Mouse (Mus musculus): ENCODE results near the gene Peg3. TPM values are rescaled to one million over a fixed set of nuclear protein-coding genes. Genes with fewer than 3 reads are reported as not detected.

The Peg3 gene
- polyA plus RNA-seq (2012), result 8.3 and 10.9 TPM in 2 replicates

DNA sequence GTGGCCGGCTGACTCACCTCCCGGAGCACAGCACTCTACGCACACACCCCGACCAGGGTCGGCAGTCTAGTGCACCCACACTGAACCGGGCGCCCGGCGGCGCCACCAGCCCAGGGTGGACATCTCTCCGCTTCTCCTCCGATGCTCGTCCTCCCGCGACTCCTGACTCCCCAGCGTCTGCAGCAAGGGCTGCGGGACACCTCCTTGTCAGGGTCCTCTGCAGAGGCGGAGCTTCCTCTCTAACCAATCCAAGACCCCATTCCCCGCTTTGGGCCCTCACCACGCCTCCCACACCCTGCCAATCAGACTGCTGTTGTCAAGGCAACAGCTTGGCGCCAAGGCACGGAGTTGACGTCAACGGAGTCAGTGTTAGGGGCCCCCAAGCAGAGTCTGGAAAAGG lies at the start of gene Peg3, which contains the start of gene Usp29:
Gene Peg3 (minus strand): TSS at position 191 of the 400 bp plus-strand sequence.
Gene Usp29 (plus strand): TSS at position 338 of the 400 bp plus-strand sequence.
- no peak for TF ChIP-seq GATA1 (IDR thresholded peaks at IDR 0.05; ENCODE audit: low read length)

DNA sequence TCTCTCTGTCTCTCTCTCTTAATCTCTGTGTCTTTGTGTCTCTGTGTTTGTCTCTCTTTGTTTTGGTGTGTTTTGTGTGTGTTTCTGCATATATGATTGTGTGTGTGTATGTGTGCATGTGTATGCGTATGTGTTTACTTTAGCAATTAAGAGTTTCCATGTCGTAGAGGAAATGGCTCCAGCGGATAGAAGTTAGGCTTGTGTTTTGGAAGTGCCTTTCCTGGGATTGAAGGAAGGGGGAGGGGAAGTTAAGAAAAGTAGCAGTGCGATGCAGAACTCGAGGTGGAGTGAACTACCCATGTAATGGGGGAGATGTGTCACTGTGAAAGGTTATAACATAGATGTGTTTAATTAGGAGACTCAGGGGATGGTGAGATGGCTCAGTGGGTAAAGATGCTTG lies 48.9 kb upstream of the Peg3 start:
- TF ChIP-seq GATA1 (IDR thresholded peaks at IDR 0.05; ENCODE audit: low read length), result no peak

DNA sequence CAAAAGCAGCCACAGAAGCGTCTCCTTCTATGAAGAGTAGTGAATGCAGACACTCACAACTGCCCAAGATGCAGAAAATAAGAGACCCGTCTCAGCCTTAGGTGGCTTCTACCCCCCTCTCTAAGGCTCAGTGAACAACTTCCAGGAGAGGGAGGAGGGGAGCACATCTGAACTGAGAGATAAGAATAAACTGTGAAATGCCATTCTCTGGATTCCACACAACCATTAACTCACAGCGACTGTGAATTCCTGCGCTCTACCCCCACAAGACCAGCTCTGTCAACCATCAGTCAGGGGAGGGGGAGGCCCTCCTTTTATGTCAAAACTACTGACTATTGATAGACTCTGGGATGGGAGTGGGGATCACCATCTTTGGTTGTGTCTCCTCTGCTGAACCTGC lies 47.5 kb upstream of the Peg3 start:
- TF ChIP-seq GATA1 (IDR thresholded peaks at IDR 0.05; ENCODE audit: low read length), result no peak

DNA sequence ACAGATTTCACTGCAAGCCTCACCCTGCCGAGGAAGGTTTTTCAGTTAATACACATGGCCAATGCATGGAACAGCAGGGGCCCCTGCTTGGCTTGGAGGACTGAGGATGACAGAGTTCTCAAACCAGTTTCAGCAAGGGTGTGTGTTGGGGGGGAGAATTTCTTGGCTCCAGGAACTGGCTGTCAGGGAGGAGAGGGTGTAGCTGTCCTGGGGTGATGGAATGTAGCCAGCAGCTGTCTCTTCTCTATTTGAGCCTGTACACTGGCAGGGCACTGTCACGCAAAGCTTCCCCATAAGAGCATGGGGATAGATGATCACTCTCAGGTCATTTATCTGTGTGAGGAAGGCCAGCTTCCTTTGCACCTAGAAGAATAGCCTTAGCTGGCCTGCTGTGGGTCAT lies 46.9 kb upstream of the Peg3 start:
- TF ChIP-seq GATA1 (IDR thresholded peaks at IDR 0.05; ENCODE audit: low read length), result no peak

DNA sequence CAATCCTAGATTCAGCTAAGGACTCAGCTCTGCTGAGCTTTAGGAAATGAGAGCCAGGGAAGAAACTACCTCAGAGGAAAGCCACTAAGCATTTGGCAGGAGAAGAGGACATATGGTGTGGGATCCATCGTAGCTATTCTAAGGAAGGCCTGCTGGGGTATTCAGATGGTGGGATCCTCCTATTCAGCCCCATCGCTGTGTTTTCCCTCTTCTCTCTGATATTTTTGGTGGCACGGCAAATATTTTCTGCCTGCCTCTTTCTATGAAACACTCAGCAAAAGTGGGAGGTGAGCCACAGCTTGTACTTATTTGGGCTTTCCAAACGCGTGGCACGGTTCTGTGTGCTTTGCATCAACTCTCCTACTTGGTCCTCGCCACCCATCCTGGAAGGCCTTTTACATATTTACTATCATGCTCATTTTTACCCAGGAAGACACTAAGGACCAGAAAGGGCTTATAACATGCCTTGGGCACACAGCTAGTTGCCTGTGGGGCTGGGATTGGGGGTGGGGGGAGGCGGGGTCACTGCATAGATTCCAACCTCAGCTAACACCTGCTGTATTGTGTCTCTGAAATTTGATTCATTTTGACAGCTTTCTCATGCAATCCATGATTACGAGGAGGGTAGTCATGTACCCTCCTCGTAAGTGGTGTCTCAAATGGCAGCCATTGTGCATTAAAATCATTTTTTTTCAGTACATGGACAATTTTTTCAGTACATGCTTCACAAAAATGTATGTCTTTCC lies 46.3 kb upstream of the Peg3 start:
- no peak for TF ChIP-seq GATA1 (IDR thresholded peaks at IDR 0.05; ENCODE audit: low read length)

DNA sequence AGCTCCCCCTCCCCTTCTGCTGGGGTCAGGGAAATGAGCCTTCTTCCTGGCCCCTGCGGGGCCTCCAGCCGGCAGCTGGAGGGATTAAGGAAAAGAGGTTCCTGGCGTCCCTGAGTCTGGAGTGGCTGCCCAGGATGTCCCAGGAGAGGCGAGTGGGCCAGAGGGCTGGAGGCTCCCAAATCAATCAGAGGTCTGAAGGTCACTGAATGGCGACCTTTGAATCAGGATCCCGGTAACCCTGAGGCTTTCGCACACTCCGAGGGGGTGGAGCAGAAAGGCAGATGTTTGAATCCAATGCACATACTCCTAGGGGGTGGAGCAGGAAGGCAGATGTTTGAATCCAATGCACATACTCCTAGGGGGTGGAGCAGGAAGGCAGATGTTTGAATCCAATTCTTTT lies 40.1 kb upstream of the Peg3 start:
- TF ChIP-seq GATA1 (IDR thresholded peaks at IDR 0.05; ENCODE audit: low read length), result no peak

DNA sequence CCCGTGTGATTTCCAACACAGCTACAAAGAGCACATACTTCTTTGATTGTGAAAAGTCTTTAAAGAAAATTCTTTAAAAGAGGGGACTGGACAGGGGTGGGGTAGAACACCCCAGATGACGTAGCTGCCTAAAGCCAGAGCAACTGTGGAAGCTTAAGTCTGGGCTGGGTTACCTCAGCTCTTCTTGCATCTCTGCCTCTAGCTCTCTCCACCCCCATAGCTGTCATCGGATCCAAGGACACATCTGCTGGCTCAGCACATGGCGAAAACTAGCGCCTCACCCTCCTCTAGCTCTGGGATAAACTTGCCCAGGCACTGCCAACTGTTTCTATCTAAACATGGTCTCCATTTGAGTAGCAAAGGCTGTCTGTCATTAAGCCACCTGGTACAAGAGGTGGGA lies 35.0 kb upstream of the Peg3 start:
- TF ChIP-seq GATA1 (IDR thresholded peaks at IDR 0.05; ENCODE audit: low read length), result no peak

DNA sequence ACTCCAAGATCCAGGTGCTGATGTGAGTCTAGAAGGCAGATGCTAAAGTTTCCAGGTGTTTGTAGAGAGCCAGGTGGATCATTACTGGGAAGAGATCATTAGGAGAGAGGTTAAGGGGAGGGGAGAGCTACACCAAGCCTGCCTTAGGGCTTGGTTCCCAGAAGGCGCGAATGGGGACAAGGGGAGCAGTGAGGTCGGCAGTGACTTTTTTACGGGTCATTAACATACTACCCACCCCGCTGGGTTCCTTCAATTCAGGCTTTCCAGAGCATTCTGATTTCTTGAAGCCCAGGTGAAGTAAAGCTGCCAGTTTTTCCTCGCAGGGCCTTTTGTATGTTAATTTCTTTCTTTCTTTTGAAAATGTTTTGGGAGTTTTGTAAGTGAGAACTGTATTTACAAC lies 29.9 kb upstream of the Peg3 start:
- TF ChIP-seq GATA1 (IDR thresholded peaks at IDR 0.05; ENCODE audit: low read length), result no peak

DNA sequence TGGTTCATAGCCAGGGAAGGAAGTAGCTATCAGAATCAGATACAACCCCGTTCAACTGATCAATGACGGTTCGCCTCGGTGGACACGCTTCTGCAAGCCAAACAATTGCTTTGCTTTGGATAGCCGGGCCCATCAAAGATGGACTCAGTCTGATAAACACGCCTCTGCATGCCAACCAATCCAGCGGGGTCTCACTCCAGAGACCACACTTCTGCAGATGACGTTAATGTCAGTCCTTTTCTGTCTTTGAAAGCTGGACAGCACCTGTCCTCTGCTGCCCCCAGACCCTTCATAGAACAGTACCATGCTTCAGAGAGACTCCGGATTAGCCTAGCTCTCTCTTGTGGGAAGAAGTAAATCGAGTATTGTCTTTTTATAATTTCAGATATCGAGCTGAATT lies 29.5 kb upstream of the Peg3 start:
- TF ChIP-seq GATA1 (IDR thresholded peaks at IDR 0.05; ENCODE audit: low read length), result no peak

DNA sequence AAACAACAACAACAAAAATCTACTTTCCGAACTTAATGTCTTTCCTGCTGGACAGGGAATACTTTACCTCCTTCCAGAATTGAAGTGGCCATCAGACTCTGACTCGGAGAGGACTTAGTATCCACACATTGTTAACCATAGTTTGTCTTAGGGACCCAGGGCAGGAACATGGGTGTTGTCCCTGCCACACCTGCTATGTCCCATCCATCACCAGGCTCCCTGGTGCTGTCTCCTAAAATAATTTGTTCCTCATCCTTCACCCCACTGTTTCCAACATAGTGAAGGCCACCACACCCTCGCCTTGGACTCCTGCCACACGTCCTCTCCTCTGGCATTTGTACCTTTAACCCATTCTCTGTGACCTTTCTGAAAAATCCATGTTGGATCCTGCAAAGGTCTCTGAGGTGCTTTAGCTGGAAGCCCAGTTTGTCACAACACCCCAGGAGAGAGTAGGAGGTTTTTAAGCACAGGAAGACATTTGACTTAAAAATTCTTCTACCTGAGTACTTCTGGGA lies 26.6 kb upstream of the Peg3 start:
- TF ChIP-seq GATA1 (IDR thresholded peaks at IDR 0.05; ENCODE audit: low read length), result no peak

DNA sequence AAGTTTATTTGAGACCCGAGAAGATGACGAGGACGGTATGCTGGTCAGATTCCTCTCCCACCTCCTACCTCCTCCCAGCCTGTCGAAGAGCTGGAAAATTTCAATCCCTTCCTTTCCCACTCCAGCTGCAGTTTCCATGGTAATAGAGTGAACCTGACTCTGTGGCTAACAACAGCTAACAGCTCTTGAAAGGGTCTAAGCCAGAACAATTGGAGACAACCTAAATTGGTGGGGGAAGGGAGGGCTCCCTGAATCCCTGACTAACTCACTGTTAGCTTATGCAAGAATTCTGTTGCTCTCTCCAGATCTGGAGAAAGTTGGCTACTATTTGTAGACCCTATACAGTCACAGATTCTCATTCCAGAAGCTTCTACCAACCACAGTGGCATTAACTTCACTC lies 23.2 kb upstream of the Peg3 start:
- no peak for TF ChIP-seq GATA1 (IDR thresholded peaks at IDR 0.05; ENCODE audit: low read length)

DNA sequence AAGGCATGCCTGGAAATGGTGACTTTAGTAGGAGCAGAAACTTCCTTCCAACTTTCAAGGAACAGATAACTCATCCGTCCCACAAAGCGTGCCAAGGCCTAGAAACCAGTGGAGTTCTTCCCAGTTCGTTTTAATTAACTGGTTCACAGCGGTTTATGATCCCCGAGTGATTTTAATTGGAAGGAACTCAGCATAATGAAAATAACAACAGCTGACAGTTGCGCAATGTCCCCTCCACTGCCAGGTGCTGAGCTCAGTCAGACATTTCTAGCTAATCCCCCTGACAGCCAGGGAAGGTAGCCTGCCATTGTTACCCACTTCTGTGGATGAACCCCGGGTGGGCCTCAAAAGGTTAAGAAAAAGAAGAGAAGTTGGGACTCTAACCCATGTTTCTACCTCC lies 19.0 kb upstream of the Peg3 start:
- TF ChIP-seq GATA1 (IDR thresholded peaks at IDR 0.05; ENCODE audit: low read length), result no peak

DNA sequence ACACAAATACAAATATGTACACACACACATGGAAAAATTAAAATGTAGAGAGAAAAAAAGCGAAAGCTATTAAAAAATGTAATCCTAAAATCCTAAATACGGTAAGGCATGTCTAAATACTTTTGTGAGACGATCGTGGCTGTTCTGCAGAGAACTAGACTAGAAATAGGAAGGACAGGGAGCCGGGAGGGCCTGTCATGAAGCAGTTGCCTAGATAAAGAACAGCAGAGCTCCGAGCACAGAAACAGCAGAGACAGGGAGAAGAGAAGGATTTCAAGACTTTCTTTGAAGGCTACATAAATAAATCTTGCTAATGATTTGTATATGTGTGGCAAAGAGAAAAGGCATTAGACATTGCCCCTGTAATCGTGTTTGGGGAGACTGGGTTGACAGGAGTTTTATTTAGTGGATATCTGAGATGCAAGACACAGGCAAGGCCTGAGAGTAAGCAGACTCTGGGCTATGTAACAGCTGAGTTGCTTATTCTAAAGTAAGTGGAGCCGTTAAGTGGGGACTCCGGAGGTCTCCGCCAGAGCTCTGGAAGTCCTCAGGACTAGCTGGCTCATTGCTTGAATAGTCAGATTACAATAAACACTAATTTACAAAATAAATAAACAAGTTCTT lies 14.2 kb upstream of the Peg3 start:
- no peak for TF ChIP-seq GATA1 (IDR thresholded peaks at IDR 0.05; ENCODE audit: low read length)

DNA sequence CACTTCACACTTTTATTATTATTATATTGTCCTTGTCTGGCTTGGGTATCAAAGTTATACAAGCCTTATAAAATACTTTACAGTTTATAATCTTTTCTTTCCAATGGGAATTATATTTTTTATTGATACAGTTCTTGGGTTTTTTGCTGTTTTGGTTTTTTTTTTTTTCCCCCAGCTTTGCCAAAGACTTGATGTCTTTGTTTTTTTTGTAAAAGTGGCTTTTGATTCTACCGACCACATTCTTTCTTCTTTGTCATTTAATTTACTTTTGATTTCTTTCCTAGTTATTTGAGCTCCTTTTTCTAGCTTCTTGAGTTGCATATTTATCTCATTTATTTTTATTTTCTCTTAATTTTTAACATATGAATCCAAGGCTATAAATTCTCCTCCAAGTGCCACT lies 5.8 kb upstream of the Peg3 start:
- no peak for TF ChIP-seq GATA1 (IDR thresholded peaks at IDR 0.05; ENCODE audit: low read length)

DNA sequence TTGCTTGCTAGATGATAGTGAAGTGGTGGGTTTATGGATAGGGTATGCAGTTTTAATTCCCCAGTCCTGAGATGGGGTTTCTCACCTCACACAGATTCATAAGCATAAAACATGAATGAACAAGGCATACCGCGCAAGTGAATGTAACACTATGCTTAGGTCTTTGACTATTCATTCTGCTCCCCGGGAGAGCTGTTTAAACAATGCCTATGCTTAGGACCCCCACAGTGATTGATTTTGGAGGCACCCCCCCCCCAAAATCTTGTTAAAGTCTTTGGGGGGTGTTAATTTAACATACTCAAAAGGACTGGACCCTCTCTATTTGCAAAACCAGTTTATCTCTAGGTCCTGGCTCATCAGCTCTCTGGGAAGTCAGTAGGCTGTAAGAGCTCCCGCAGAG lies 1.7 kb upstream of the Peg3 start:
- no peak for TF ChIP-seq GATA1 (IDR thresholded peaks at IDR 0.05; ENCODE audit: low read length)

DNA sequence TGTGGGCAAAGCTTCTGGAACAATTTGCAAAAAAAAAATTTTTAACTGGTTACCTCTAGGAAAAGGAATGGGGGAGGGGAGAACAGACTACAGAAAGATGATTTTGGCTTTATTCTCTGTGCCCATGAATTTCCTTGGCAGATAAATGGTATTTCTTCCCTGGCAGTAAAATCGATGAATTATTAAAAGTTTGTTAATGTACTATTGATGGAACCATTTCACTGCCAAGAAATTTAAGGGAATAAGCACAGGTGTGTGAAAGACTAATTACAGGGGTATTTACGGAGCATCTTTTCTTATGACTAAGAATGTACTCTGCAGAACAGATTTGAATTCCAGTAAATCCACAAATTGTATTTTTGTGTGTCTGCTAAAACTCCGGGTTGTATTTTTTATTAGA lies 1.1 kb upstream of the Peg3 start:
- no peak for TF ChIP-seq GATA1 (IDR thresholded peaks at IDR 0.05; ENCODE audit: low read length)

DNA sequence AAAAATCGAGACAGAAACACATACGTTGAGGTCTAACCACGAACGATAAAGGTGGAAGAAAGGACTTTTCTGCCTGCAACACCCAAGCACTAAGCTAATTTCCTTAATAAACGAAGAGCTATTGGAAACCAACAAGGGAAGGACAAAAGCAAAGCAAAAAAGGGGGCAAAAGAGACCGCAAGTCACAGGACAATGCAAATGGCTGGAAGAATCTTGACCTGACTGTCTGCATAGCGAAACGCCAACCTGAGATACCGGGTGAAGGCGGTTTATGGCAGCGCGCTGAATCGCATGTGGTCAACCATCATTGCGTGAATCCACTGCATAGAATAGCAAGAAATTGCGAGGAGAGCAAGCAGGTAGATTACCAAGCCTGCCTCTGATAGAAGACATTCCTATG lies 570 bp upstream of the Peg3 start:
- TF ChIP-seq GATA1 (IDR thresholded peaks at IDR 0.05; ENCODE audit: low read length), result no peak
